Mouse (Mus musculus) A20 (cell line): ENCODE measurements around the gene Sdk1.
A peak's percentile ranks its signal among the peaks of the same experiment; 100 is the strongest.

Experiments
- DNase-seq: peaks from one replicate; pipeline ENCODE4 v3.0.0-alpha.2; 2011; ENCODE audit warnings: low read depth, low spot score

The Sdk1 gene

DNA sequence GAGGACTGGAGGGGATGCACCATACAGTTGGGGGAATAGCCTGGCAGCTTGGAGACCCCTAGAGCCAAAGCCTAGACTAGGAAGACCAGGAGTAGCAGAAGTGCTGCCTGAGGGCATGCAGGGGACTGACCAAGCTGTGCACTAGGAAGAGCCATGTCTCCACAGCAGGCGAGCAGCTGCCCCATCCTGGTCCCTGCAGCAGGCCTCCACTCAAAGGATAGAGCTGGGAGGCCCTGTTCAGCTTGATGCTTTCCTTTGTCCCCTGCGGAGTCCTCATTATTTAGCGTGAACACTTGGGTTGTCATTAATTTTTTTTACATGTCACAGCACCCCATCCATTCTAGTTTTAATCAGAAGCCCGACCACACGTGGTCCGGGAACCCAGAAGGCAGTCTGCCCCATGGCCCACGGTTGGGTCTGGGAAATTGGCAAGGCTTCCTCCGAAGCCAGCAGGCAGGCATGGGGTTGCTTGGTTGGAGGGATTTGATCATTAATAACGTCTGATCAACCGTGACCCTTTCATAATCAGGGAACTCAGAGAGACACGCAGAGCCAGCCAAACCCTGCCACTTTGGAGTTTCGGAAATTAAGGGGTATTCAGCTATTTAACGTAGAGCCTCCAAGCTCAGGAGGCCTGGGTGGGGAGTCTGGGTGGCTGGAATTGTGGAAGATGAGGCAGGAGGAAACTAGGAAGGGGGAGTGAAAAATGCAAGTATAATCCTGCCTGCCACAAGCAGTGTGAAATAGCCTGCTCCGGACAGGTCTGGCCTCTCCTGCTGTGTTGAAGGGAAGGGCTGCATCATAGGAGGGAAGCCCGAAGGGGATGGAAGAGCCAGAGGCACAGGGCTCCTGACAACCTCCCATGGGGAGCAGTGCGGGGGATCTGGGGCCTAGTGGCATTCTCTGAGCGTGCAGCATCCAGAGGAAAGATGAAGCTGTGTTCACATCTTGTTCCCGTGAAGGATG lies 872.2 kb downstream of the Sdk1 start:
- DNase-seq: no peak

DNA sequence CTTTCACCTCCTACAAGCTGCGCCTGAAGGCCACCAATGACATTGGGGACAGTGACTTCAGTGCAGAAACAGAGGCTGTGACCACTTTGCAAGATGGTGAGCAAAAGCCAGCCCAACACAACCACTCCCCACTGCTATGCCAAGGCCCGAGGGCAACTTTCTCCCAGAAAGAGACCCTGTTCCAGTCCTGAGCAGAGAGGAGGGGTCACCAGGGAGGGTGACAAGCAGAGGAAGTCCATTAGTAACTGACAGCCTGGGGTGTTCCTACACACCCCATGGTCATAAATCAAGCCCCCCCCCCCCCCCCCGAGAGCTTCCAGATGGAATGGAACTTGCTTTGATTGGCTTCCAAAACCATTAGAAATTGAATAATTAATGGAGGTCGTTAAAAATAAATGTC lies 886.5 kb downstream of the Sdk1 start:
- no peak for DNase-seq

DNA sequence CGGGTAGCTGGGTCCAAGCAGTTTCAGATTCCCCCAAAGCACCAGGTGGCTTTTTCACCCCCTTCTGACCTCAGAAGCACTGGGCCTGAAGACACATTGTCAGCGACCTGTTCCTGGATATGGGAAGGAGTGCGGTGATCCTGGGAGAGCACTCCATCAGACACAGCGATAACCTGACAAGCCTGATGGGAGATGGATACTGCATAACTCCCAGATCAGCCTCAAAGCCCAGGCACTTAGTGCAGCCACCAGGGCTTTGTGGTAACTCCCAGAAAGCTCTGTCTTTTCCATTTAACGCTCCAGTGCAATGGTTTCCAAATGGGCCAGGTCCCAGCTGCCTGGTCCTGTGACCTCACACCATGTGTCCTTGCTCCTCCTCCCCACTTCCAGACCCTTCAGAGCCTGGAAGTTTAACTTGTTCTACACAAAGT lies 886.9 kb downstream of the Sdk1 start:
- no peak for DNase-seq

DNA sequence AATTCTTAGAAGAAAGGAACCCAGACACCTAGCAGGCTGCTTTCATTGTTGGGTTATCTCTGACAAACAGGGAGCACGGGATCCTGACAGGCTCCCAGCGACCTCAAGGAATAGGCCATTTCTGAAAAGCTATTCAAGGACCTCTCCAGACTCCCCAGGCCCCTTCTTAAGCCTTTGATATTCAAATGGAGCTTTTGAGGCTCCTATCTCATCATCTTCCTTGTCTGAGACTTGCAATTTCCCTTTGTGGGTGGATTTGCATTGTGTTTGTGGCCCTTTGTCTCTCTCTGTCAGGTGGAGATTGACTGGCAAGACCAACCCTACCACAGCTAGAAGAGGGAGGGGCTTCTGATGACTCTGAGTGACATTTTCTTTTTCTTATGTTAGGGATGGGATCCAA lies 888.7 kb downstream of the Sdk1 start:
- no peak for DNase-seq

DNA sequence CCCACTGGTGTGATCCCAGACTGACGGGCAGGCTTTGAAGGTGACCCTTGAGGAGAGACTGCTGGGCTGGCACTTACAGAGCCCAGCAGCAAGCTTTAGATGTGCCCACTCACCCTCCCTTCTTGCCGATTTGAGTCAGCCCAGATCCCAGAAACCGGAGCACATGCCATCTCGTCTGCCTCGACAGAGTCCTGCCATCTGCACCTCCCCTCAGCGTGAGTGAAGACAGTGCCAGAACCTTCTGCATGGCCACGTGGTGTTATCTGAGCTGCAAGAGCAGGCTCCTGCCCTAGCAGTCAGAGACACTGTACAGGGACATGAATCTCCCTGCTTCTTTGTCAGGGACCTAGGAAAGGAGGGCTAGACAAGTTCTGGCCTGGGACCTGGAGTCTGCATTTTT lies 898.7 kb downstream of the Sdk1 start:
- DNase-seq: no peak

DNA sequence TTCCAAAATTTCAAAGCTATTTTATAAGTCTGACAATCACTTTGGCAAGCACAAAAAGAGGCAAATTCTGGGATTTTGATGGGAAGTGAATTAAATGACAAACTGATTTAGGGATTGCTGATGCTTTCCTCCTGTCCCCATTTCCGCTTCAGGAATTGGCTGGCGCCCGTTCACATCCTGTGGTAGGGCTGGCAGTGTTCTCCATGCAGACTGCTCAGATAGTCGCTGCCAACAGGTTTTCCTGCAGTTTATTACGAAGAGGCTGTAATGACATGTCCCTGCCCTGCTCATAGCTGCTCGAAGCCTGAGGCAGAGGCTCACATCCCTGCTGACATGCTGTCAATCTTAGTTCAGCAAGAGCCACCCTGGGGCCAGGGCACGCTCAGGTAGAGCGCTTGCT lies 908.3 kb downstream of the Sdk1 start:
- no peak for DNase-seq

DNA sequence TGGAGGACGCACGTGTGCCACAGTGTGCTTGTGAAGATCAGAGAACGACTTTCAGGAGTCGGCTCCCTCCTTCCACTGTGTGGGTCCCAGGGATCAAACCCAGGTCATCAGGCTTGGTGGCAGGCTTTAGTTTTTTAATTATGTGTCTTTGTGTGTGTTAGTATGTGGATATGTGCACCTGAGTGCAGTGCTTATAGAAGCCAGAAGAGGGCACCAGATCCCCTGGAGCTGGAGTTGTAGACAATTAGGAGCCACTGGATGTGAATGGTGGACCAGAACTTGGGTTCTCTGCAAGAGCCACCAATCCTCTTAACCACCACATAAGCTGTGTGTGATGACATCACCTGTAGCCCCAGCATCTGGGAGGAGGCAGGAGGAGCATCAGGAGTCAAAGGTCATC lies 909.5 kb downstream of the Sdk1 start:
- DNase-seq: no peak

DNA sequence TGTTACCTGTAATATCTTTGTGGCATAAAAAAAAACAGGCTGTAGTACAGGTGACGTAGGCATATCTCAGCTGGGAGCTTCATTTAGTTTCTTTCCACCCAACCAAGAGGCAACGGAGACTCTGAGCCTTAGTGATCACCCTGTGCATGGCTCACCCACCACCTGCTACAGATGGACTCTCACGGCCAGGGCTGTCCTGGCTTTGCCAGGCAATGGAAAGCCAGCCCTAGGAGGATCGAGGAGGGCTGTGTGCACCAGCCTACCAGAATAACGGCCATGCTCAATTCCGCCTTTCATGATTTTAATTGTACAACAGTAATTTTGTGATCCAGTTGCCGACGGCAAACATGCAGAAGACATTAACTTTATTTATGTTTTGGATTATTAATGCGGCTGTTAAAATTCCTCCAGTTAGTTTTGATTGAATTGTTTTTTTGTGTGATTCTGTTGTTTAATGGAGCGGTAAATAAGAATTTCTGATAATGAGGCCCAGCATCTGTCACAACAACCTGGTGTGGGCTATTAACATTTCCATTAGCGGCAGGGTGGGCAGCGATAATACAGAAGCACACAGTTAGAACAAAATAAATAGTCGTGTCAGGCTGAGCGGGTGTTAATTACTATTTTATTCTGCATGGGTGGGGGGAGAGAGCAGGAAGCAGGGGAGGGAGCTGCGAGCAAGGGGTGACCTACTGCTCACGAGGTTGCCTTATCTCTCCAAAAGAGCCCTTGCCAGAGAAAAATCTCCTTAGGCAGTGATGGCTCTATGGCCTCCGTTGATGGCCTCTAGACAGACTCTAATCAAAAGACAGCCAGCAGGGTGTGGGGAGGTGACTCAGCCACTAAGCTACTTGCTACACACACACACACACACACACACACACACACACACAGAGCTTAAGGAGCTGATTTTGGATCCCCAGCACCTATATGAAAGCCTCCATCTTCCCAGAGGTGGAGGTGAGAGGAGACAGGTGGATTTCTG lies 915.9 kb downstream of the Sdk1 start:
- no peak for DNase-seq

DNA sequence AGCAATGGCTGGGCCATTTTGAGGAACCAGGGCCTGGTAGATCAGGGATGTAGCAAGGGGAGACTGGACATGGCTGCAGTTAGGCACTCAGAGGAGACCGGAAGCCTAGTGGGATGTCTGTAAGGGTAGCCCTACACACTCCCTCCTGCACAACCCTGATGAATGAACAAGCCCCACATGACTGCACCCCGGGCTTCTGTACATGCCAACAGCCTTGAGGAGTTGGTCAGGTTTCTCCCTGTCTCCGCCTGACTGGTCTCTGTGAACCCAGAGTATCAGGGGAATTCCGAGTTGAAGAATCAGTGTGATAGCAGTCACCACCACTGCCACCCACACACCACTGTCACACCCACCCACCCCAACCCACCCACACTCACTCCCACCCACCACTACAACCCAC lies 922.2 kb downstream of the Sdk1 start:
- no peak for DNase-seq

DNA sequence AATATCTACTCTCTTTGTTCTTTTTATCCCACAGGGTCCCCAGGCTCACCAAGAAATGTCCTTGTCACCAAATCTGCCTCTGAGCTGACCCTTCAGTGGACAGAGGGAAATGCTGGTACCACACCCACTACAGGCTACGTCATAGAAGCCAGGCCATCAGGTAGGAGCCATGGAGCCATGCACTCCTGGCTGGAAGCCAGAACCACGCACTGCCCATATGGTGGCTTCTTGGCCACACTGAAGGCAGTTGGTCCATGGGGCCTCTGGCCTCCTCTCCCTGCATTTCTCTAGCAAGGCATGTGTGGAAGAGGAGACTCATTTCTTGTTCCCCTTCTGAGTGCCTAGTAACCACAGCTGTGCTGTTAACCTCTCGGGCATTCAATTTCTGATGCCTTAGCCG lies 932.3 kb downstream of the Sdk1 start:
- DNase-seq: no peak

DNA sequence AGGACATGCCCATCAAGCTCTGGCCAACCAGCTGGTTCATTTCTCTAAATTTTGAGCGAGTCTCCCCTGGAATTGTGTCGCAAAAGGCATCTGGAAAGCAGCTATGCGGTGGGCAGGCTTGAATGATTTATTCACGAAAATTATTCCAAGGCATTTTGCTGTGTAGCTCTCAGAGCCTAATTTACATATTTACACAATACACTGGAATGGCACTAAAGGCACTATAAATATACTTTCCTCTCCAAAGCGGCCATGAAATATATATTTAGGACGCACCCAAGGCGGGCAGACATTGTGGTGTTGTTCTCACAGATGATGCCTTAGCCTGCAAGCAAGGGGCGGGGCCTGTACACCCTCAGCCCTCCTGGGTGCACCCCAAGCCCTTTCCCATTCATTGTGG lies 936.9 kb downstream of the Sdk1 start:
- no peak for DNase-seq

DNA sequence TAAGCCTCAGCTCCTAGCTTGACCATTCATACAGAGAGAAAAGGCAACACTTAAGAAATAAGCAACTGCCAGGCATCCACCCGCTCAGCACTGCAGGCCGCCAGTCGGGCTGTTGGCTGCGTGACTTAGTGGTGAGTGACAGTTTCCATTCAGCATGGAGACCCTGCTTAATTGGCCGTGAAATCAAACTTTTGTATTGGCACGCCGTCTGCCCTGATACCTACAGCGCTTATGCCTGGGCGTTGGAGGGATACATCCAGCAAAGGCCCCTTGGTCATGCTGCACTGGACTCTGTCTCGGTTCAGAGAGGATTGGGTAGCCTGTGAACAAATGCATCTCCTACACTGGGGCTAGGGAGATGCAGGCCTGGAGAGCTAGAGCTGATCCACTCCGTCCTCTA lies 938.0 kb downstream of the Sdk1 start:
- no peak for DNase-seq

DNA sequence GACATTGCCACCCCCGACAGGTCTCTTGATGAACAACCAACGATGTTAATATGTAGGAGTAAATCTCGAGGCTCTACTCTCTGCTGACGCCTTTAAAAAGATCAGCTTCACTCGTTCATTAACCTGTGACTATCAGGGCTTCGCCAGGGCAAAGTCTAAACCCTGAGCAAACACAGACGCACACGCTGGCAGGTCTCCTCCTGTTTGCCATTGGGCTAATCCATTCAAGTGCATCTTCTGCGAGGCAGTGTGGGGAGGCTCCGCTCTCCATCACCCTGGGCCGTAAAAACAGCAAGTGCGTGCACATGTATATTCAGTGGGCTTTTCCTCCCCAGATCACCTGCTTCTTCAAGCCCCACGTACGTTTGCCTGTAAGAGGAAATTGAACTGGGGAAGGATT lies 940.6 kb downstream of the Sdk1 start:
- DNase-seq: no peak

DNA sequence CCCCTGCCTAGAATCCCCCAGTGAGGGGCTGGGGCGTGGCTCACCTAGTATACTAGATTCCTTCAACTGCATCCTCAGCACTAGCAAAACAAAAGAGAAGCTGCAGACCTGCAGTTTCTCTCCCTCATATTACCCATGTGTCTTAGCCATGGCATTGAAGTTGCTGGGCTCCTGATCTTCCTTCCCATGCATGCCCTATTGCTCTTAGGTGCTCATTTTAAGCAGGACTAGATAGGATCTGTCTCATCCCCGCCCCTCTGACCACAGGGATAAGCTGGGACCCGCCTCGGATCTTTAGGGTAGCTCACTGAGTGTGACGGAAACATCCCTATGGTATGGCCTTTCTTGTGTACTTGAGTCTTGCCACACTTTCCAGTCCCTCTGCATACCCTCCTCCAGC lies 947.5 kb downstream of the Sdk1 start:
- DNase-seq: no peak

DNA sequence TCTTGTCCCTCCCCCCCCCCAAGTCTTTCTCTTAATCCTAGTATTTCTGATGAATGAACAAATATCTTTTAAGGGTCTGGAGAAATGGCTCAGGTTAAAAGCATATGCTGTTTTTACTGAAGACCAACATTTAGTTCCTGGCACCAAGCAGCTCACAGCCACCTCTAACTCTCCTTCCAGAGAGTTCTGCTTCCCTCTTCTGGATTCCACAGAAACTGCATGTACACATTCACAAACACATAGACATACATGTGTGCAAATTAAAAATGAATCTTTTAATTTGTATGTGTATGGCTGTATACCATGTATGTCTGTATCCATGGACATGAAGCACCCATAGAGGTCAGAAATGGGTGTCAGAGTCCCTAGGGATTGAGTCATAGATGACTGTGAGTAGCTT lies 968.6 kb downstream of the Sdk1 start:
- no peak for DNase-seq

DNA sequence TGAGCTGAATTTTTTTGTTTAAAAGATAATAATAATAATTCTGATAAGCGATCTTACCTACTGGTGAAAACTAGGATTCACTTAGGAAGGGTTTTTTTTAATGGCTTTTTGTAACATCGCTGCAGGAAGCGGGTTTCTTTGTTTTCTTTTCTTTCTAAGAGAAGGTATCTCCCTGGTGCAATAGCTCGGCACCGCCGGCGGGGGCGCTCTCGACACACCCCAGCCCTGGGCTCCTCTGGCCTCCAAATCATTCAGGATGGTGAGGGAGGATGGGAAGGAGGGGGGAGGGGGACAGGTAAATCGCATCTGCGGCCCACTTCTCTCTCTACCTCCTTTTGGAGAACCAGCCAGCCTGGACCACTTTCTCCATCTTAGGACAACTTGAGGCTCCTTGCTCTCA lies 971.0 kb downstream of the Sdk1 start:
- no peak for DNase-seq

DNA sequence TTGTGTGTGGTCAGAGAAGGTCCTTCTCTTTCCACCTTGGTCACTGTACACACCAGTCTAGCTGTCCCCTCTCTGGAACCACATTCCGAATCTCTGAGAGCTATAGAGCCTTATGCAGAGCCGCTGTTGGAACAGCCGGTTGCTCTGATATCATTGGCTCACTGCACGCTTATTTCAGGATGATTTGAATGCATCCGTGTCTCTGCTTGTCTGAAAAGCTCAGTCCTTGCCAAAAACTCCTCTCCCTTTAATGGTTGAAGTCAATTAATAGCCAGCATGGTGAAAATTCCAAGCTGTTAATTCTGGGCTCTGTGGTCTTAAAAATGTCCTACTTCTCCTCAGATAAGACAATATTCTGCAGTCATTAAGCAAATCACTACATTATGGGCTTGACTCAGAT lies 974.7 kb downstream of the Sdk1 start:
- DNase-seq: no peak

DNA sequence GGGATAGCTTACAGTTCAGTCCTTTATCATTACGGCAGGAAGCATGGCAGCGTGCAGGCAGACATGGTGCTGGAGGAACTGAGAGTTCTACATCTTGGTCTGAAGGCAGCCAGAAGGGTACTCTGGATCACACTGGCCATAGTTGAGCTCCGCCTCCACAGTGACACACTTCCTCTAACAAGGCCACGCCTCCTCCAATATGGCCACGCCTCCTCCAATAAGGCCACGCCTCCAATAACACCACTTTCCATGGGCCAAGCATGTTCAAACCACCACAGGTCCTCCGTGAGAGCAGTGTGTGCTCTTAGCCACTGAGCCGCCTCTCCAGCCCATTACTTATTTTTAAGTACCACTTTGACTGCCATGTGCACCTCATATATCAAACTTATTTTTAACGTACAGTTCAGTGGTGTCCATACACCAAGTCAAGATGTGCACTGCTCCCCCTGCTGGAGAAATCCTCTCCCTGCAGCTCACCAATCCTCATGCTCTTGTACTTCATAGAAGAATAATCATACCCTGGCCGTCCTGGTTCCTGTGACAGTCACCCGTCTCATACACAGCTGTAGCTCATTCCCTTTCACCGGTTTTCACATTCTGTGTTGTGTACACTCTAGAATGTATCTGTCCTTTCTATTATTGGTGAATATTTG lies 979.7 kb downstream of the Sdk1 start:
- peak; percentile 4 for DNase-seq

DNA sequence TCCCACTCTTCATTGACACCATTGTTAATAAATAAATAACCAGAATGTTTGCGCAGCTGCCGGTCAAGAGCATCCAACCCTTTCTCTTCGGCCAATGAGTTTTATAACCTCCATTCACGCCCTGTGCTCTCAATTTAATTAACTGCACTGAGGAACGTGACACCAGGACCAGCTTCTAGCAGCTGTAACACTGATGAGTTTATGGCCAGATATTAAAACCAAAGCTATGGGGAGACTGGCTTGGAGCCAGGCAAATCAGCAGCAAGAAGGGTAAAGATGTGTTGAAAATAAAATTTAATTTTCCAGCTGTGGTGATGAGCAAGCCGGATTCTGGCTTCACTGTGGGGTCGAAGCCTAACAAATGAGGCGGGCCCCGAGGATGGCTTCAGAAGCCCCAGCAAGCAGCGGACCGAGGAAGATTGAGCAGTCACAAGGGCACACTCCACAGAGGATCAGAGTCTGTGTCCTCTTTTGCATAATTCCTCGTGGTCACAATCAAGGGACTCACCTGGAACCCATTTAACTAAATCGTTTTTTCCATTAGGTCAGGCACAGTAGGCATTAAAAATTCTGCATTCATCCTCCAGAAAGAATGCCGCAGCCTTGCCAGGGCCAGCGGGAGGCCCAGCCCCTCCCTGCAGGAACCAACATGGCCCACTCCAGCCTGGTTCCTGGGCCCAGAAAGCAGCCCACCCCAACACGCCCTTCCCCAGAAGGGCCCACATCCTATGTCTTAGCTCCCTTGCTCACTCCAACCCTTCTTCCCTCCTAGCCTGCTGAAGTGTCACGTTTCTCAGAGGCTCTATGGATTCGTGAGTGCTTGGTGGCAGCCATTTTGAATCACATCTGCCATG lies 987.9 kb downstream of the Sdk1 start:
- no peak for DNase-seq

DNA sequence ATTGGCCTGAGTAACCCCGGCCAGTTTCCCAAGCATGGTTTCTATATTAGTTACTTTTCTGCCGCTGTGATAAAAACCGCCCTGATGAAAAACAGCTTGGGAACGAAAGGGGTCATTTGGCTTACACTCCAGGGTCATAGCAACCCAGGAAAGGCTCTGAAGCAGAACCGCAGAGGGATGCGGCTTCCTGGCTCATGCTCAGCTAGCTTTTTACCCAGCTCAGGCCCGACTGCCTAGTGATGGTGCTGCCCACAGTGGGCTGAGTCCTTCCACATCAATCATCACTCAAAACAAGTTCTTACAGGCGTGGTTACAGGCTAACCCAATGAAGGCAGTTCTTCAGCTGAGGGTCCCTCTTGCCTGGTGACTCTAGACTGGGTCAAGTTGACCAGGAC lies 988.5 kb downstream of the Sdk1 start:
- DNase-seq: no peak

DNA sequence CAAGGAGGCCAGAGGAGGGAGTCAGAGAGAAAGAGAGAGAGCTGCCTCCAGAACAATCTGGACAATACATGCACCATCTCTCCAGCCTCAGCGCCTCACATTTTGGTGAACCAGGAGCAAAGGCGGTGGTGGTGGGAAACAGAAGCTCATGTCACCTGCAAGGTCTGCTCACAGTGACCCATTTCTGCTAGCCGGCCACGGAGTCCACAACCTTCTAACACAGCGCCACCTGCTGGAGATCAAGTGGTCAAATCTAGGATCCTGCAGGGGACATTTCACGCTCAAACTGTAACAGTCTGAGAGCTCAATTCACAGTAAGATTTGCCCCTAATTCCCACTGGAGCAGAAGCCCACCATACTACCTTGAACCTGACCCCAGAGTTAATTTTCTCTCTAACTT lies 999.0 kb downstream of the Sdk1 start:
- no peak for DNase-seq
